Mouse (Mus musculus) thymus, adult 18-20 months (tissue): Measurements from ENCODE around the gene Fkbp8.
A peak's percentile ranks its signal among the peaks of the same experiment; 100 is the strongest.

ENCODE experiments used
- DNase-seq, 2 experiments: peaks; one replicate each; pipeline ENCODE4 v3.0.0; 2022; ENCODE audit warnings: mixed read lengths in 2 of 2

Gene Fkbp8

DNA sequence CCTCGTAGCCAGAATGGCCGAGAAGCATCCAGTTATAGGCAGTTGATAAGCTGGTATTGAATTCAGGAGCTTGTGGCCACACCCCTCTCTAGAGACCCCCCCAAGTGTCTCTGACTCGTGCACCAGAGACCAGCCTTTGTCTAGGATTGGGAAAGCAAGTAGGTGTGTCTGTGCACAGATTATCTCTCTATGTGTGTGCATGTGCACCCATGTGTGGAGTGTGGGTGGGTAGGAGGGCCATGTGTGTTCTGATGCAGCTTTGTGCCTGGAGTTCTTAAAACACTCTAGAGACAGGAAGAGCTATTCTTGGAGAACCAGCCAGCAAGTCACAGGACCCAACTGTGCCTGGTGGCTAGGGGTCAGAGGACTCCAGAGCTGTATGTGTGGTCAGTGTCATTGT, 33.0 kb downstream of the Fkbp8 start:
- DNase-seq: no peak

GRCm38 (mm10) chr8:70561357-70561756, 33.8 kb downstream of the Fkbp8 start:
- no peak for DNase-seq

GRCm38 (mm10) chr8:70561809-70562535, 34.4 kb downstream of the Fkbp8 start:
- DNase-seq: no peak

DNA sequence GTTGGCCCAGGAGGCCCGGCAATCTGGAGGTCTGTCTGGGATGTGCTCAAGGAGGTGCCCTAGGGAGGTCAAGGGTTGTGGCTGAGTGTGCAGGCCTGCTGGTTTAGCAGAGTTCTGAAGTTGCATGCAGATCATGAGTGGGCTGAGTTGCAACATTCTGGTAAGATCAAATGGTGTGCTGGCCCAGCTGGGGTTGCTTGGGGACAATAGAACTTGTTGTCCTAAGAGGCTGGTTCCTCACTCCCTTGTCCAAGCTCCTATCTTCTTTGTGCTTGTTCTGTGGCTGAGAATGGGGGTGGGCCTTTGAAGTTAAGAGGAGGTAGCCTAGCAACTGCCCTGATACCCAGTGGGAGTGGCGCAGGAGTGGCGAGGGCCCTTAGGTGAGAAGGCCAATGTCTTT, 35.3 kb downstream of the Fkbp8 start:
- no peak for DNase-seq

- no peak for DNase-seq
Measured at GRCm38 (mm10) chr8:70563763-70564387, 36.4 kb downstream of the Fkbp8 start.

DNA sequence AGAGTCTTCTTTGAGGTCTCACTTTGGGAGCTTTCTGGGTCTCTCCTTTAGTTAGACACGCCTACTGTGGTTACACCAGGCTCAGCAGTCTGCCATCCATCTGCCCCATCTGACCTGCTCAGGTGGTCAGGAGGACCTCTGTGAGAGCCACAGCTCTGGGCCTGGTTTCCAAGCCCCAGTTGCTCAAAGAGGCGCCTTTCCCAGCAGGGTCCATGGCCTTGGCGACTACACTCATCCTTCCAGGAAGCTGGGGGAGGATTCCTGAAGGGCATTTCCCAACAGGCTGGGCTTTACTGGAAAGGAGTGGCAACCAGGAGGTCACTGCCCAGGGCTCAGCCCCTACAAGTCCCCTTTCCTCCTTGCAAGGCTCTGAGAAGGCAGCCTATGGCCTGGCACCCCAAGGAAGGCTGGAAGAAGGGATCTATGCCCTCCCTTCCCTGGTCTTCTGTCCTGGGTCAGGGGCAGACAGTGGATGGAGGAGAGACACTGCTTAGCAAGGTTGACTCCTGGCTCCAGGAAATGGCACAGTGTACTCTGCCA, 37.2 kb downstream of the Fkbp8 start:
- no peak for DNase-seq

GRCm38 (mm10) chr8:70565561-70565960, 38.0 kb downstream of the Fkbp8 start:
- DNase-seq: peak in 1 of 2 experiments; percentile 34

DNA sequence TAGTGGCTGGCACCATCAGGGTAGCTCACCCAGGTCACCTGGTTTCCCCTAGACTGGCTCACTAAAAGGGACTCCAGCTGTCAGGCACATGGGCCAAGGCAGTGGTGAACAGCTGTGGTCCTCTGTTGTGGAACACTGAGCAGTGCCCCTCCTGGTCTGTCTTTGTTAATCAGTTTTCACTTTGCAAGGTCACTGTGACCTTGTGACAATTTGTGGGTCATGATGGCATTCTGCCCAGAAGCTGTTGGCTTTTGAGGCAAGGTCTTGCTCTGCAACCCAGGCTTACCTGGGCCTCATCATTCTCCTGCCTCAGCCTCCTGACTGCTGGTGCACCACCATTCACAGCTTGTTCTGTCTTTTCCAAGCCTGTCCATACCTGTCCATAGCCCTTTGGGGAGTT, 42.8 kb downstream of the Fkbp8 start:
- DNase-seq: no peak

- no peak for DNase-seq
Measured at GRCm38 (mm10) chr8:70570990-70571389, 43.5 kb downstream of the Fkbp8 start.

- no peak for DNase-seq
Measured at GRCm38 (mm10) chr8:70574302-70574701, 46.8 kb downstream of the Fkbp8 start.

GRCm38 (mm10) chr8:70574915-70575314, 47.4 kb downstream of the Fkbp8 start:
- no peak for DNase-seq

- DNase-seq: no peak
Measured at GRCm38 (mm10) chr8:70577207-70577606, 49.7 kb downstream of the Fkbp8 start.

DNA sequence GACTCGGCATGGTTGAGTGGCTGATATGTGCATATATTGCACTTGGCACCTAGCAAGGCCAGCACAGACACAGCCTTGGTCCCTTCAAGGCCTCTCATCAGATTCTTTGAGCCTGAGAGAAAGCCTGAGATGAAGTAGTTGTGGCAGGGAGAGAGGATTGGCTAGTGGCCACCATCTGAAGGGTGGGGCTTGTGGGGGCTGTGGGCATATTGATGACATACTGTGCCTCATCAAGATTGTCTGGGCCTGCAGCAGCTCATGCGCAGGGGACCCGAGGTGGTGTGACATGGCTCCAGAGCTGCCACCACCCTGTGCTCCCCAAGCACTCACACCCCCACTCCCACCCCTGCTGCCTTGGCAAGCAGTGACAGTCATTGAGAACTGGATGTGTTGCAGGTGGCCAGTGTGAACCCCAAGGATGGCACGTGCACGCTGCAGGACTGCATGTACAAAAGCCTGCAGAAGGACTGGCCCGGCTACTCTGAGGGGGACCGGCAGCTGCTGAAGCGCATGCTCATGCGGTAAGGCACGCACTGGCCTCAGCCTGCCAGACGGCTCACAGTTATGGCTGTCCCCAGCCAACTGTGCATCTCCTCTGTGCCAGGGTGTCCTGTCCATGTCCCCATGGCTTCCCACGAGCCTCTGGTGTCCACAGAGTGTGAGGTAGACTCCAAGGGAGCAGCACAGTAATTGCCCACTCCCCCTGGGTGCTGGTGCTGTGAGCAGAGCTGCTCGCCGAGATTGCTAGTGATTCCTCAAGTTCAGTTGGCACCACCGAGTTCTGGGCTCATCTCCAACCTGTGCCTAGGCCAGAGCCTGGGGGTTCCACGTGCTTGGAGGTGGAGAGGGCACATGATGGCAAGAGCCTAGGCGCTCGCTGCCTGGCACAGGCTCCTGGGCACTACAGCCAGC, 56.2 kb downstream of the Fkbp8 start:
- no peak for DNase-seq

DNA sequence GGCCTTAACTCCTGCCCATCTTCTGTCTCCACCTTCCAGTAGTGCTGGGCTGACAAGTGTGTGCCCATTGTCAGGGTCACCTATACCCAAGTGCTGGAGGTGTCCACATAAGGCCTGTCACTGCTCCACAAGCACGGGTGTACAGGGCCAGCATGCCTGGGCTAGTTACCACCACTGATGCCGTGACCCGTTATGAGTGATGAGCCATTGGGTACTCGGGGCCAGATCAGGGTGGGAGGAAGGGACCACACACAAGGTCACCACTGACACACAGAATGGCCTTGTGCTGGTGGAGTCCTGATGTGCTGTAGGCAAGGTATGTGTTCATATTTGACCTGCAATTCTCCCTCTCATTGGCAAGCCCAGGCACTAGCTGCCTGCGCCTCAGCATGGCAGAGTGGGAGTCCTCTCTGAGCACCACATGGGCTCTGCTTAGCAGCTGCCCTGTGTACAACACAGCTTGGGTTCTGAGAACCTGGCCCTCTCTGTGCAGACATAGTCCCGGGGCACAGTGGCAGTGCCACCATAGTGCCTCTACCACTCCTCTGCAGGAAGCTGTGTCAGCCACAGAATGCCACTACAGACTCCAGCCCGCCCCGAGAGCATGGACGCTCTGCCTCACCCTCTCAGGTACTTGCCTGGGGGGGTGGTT, 57.2 kb downstream of the Fkbp8 start:
- no peak for DNase-seq
